Mouse (Mus musculus): Measurements from ENCODE around the gene Prrc2b.

GRCm38 (mm10) chr2:32157328-32157727 lies 6.4 kb downstream of the Prrc2b start:
- no peak for TF ChIP-seq CTCF (IDR thresholded peaks at IDR 0.05; ENCODE audit: low read depth)
- no peak for TF ChIP-seq EP300 (IDR thresholded peaks at IDR 0.05; ENCODE audit: low read depth)
